Mouse (Mus musculus) olfactory bulb, adult 2 months (tissue): ENCODE results near the gene H2-Oa. TPM values are rescaled to one million over a fixed set of nuclear protein-coding genes. Genes with fewer than 3 reads are reported as not detected.
"Not testable (repeated sequence)": the region's sequence is repeated elsewhere in the genome, so short reads cannot be mapped to it uniquely, and the experiment has no call there.

ENCODE experiments used
- H3K27ac ChIP-seq: fragments of 200-500 bp; 2 replicates; pipeline ENCODE4 v1.5.1; 2012; ENCODE audit warnings: low read depth, low read length; ENCODE audit not compliant: insufficient read depth
- H3K4me1 ChIP-seq: fragments of 200-500 bp; 2 replicates; pipeline ENCODE4 v1.6.1; 2012; ENCODE audit warnings: low read length; ENCODE audit not compliant: control insufficient read depth, insufficient read depth
- H3K4me3 ChIP-seq: fragments of 200-500 bp; 2 replicates; pipeline ENCODE4 v1.5.1; 2012; ENCODE audit warnings: mild to moderate bottlenecking, low read depth, low read length, moderate library complexity; ENCODE audit not compliant: insufficient read depth
- CTCF ChIP-seq: fragments of 200-500 bp; IDR thresholded peaks from 2 replicates; pipeline ENCODE4 v1.5.1; 2012; ENCODE audit warnings: low read depth, mild to moderate bottlenecking, low read length, moderate library complexity; ENCODE audit not compliant: insufficient read depth
- POLR2A ChIP-seq: fragments of 200-500 bp; IDR thresholded peaks from 2 replicates; pipeline ENCODE4 v1.6.1; 2012; ENCODE audit warnings: mild to moderate bottlenecking, low read depth, low read length, moderate library complexity; ENCODE audit not compliant: insufficient read depth
- WGBS: fragments of 180-500 bp; shearing (Covaris S2); methylation state at CpG from one replicate; pipeline ENCODE4 v1.1.7; 2018; 5-methylcytosine and 5-hydroxymethylcytosine counted together
- polyA plus RNA-seq: library from polyadenylated mRNA; stranded (reverse); fragments of >200 nt; gene quantifications from 2 replicates; pipeline ENCODE4 v1.2.4, GENCODE M21; 2012; ENCODE audit warnings: low replicate concordance; ENCODE audit not compliant: missing spikeins, insufficient read depth, insufficient read length

Gene H2-Oa
- polyA plus RNA-seq, 1 experiment, result not detected

DNA sequence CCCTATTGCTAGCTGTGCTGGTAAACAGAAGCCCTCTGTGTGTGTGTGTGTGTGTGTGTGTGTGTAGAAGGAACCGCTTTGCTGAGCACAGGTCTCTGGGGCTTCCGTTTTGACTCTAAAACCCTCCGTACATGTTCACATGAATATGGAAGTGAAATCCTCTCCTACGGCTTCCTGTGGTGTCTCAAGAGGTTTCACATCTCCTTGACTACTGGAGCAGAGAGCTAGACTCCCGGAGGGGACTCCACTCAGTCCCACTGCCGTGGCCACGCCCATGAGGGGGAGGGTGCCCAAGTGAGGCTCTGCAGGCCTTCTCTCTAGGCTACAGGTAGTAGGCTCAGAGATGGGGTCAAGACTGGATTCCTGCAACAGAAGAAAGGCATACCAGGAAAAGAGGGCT is 50.9 kb downstream of the H2-Oa start, which contains the start of gene H2-DMb2:
Gene H2-DMb2 (plus strand): TSS at position 275 of the 400 bp plus-strand sequence.
- no peak within 1 kb of the TSS for H3K27ac ChIP-seq
- no peak for TF ChIP-seq POLR2A
- TF ChIP-seq CTCF, result no peak
- H3K4me3 ChIP-seq, result no peak within 1 kb of the TSS
- 48% methylated on average over 7 of the region's 7 CpGs for WGBS
- H3K4me1 ChIP-seq, result peaks cover 4% of the 10 kb centered on the region

- WGBS, result 57% methylated on average over 5 of the region's 5 CpGs
- Histone ChIP-seq H3K4me1 (peaks cover 4% of the 10 kb centered on the region), H3K27ac (no peak overlapping the region), H3K4me3 (no peak overlapping the region)
- TF ChIP-seq POLR2A (no peak), CTCF (no peak)
Observed at GRCm38 (mm10) chr17:34143461-34143860, 51.3 kb downstream of the H2-Oa start.

DNA sequence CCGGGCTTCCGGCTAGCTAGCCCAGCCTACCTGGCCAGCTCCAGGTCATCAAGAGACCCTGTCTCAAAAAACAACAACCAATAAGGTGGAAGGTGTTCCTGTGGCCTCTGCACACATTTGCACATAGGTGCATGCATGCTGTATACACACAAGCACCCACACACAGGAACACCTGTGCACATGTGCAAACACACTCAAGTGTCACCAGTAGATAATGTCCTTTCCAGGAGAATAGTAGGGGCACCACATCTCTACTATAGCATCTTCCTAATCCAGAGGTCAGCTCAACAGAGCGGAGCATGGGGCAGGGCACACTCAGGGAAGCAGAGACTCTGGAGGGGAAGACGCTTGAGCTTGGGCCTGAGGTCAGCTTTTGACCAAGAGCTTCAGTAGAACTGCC is 52.1 kb downstream of the H2-Oa start:
- H3K27ac ChIP-seq, H3K4me1 ChIP-seq, H3K4me3 ChIP-seq: not testable (repeated sequence)
- 90% methylated on average over 4 of the region's 4 CpGs for WGBS

Other genes starting within 250 kb of the H2-Oa start
- gene Cd320, start 249.2 kb upstream of the H2-Oa start, polyA plus RNA-seq, result not detected in 2 replicates
- gene Gm7029, start 218.5 kb upstream of the H2-Oa start, polyA plus RNA-seq, result not detected in 2 replicates
- not detected in 2 replicates for gene Kifc1, start 201.7 kb upstream of the H2-Oa start, polyA plus RNA-seq
- not detected in 2 replicates for gene Platr17, start 187.2 kb upstream of the H2-Oa start, polyA plus RNA-seq
- gene Daxx, start 182.9 kb upstream of the H2-Oa start, polyA plus RNA-seq, result not detected in 2 replicates
- gene Tapbp, start 176.4 kb upstream of the H2-Oa start, polyA plus RNA-seq, result 118 TPM in 1 of 2 replicates, not detected in the other
- gene Zbtb22, start 176.4 kb upstream of the H2-Oa start, polyA plus RNA-seq, result not detected in 2 replicates
- 671 TPM in 1 of 2 replicates, not detected in the other for gene Rgl2, start 162.8 kb upstream of the H2-Oa start, polyA plus RNA-seq
- gene Pfdn6, start 152.0 kb upstream of the H2-Oa start, polyA plus RNA-seq, result not detected in 2 replicates
- gene Wdr46, start 151.7 kb upstream of the H2-Oa start, polyA plus RNA-seq, result not detected in 2 replicates
- not detected in 2 replicates for gene B3galt4, start 140.9 kb upstream of the H2-Oa start, polyA plus RNA-seq
- gene Vps52, start 136.5 kb upstream of the H2-Oa start, polyA plus RNA-seq, result not detected in 2 replicates
- 1,298 TPM in 1 of 2 replicates, not detected in the other for gene Rps18, start 136.3 kb upstream of the H2-Oa start, polyA plus RNA-seq
- not detected in 2 replicates for gene H2-K1, start 92.0 kb upstream of the H2-Oa start, polyA plus RNA-seq
- gene Ring1, start 67.7 kb upstream of the H2-Oa start, polyA plus RNA-seq, result not detected in 2 replicates
- not detected in 2 replicates for gene H2-Ke6, start 64.3 kb upstream of the H2-Oa start, polyA plus RNA-seq
- not detected in 2 replicates for gene Slc39a7, start 60.7 kb upstream of the H2-Oa start, polyA plus RNA-seq
- not detected in 2 replicates for gene Rxrb, start 60.5 kb upstream of the H2-Oa start, polyA plus RNA-seq
- not detected in 2 replicates for gene Col11a2, start 52.9 kb upstream of the H2-Oa start, polyA plus RNA-seq
- gene H2-DMa, start 27.2 kb downstream of the H2-Oa start, polyA plus RNA-seq, result not detected in 2 replicates
- gene Brd2, start 30.3 kb downstream of the H2-Oa start, polyA plus RNA-seq, result 233 TPM in 1 of 2 replicates, not detected in the other
- not detected in 2 replicates for gene H2-DMb2, start 51.0 kb downstream of the H2-Oa start, polyA plus RNA-seq
- not detected in 2 replicates for gene H2-DMb1, start 60.7 kb downstream of the H2-Oa start, polyA plus RNA-seq
- gene Tap1, start 95.2 kb downstream of the H2-Oa start, polyA plus RNA-seq, result not detected in 2 replicates
- gene Psmb9, start 95.4 kb downstream of the H2-Oa start, polyA plus RNA-seq, result 272 TPM in 1 of 2 replicates, not detected in the other
- gene Psmb8, start 105.4 kb downstream of the H2-Oa start, polyA plus RNA-seq, result not detected in 2 replicates
- gene Tap2, start 111.2 kb downstream of the H2-Oa start, polyA plus RNA-seq, result 159 TPM in 1 of 2 replicates, not detected in the other
- gene H2-Ob, start 146.6 kb downstream of the H2-Oa start, polyA plus RNA-seq, result not detected in 2 replicates
- not detected in 2 replicates for gene H2-Ab1, start 165.3 kb downstream of the H2-Oa start, polyA plus RNA-seq
- gene H2-Aa, start 195.5 kb downstream of the H2-Oa start, polyA plus RNA-seq, result 508 and 641 TPM in 2 replicates
- gene H2-Eb1, start 213.5 kb downstream of the H2-Oa start, polyA plus RNA-seq, result 452 TPM in 1 of 2 replicates, not detected in the other
- not detected in 2 replicates for gene H2-Eb2, start 233.3 kb downstream of the H2-Oa start, polyA plus RNA-seq